25 mouse cellular contexts compared by ENCODE assay signal in genomic region chr14:46575414-46575813, GRCm38 (mm10).
DNase-seq lines count a peak whose midpoint lies in the region; ATAC-seq lines count a peak whose summit lies in the region.
"Had no signal": no experiment of that assay in that cellular context is flagged by ENCODE, and none has a peak within 500 bp of the region (broad histone marks: within the 10 kb centered on the region; RNA-seq: fewer than 3 reads in every experiment).

No protein-coding gene starts in this region.

- 0 out of 2 replicates have a peak, but pooled peaks cover 7% of the 10 kb centered on the region for H3K4me1 ChIP-seq in kidney, embryonic 16.5 days (ENCODE audit: insufficient read depth, low read length)
- peaks cover 45% of the 10 kb centered on the region for H3K4me1 ChIP-seq in embryonic facial prominence, embryonic 10.5 days
- H3K4me1 ChIP-seq: midbrain, embryonic 12.5 days; neural tube, embryonic 15.5 days had no signal

- no peak overlapping the region for H3K4me2 ChIP-seq in kidney, embryonic 16.5 days (replicated peaks; ENCODE audit: low read depth, low read length)
- H3K4me2 ChIP-seq: hindbrain, embryonic 14.5 days; liver, embryonic 11.5 days; midbrain, embryonic 12.5 days; neural tube, embryonic 15.5 days had no signal

- no peak overlapping the region for H3K4me3 ChIP-seq in kidney, embryonic 16.5 days (ENCODE audit: low read length)
- no peak overlapping the region for H3K4me3 ChIP-seq in embryonic facial prominence, embryonic 10.5 days
- H3K4me3 ChIP-seq: heart, adult 2 months; midbrain, embryonic 12.5 days; neural tube, embryonic 15.5 days had no signal

- H3K9me3 ChIP-seq in kidney, embryonic 16.5 days (ENCODE audit: low read length) = no peaks in the 10 kb centered on the region
- H3K9me3 ChIP-seq in embryonic facial prominence, embryonic 10.5 days = no peaks in the 10 kb centered on the region
- H3K9me3 ChIP-seq: G1E; midbrain, embryonic 12.5 days; neural tube, embryonic 15.5 days had no signal

- ATAC-seq in kidney, embryonic 16.5 days (ENCODE audit: low FRiP score, low TSS enrichment) = peak; percentile 60
- ATAC-seq in inflammation-experienced regulatory T-cells, adult 6 months = no peak
- ATAC-seq: forebrain, postnatal 0 days; Patski had no signal

- 48% methylated on average over 3 of the region's 3 CpGs for WGBS in kidney, embryonic 16.5 days
- WGBS in embryonic facial prominence, embryonic 10.5 days = 42% methylated on average over 3 of the region's 3 CpGs

- no peaks in the 10 kb centered on the region for H3K27me3 ChIP-seq in kidney, embryonic 16.5 days (ENCODE audit: insufficient read depth, low read length)
- H3K27me3 ChIP-seq in embryonic facial prominence, embryonic 10.5 days (replicated peaks; ENCODE audit: low read depth, poor library complexity, severe bottlenecking) = peaks cover 17% of the 10 kb centered on the region; the same call in 1 of the 2 replicates
- H3K27me3 ChIP-seq: CH12.LX; midbrain, embryonic 12.5 days; neural tube, embryonic 15.5 days; Patski had no signal

- no peak for DNase-seq in kidney, postnatal 4 days
- DNase-seq in embryonic facial prominence, embryonic 10.5 days (ENCODE audit: low spot score) = peak; percentile 43
- DNase-seq in forelimb bud, embryonic 11.5 days (ENCODE audit: low read depth, low spot score) = peak; percentile 52
- DNase-seq in yolk sac, embryonic 10.5 days (ENCODE audit: low spot score) = peak; percentile 34
- DNase-seq in adrenal gland, postnatal 14 days = no peak
- DNase-seq: B cell, adult 2 months; cerebellum, adult 11-12 months; cerebellum, postnatal 10 days; forebrain, postnatal 0 days; gastrocnemius, postnatal 25 days; heart, adult 2 months; kidney, adult 9 months; layer of hippocampus, postnatal 36 days; lung, adult 2 months; lung, postnatal 14 days had no signal

- no peaks in the 10 kb centered on the region for H3K36me3 ChIP-seq in kidney, embryonic 16.5 days (ENCODE audit: insufficient read depth, low read length)
- no peaks in the 10 kb centered on the region for H3K36me3 ChIP-seq in embryonic facial prominence, embryonic 10.5 days (replicated peaks)
- H3K36me3 ChIP-seq: G1E; midbrain, embryonic 12.5 days; neural tube, embryonic 15.5 days had no signal

- H3K27ac ChIP-seq in kidney, embryonic 16.5 days (ENCODE audit: low read length) = peak overlapping the region; percentile 30
- peak overlapping the region; percentile 57 for H3K27ac ChIP-seq in embryonic facial prominence, embryonic 10.5 days (replicated peaks)
- H3K27ac ChIP-seq: heart, adult 2 months; hindbrain, embryonic 14.5 days; midbrain, embryonic 12.5 days; neural tube, embryonic 15.5 days; stomach, postnatal 0 days had no signal

- H3K9ac ChIP-seq in kidney, embryonic 16.5 days (replicated peaks; ENCODE audit: low read length) = no peak overlapping the region
- H3K9ac ChIP-seq: forebrain, postnatal 0 days; hindbrain, embryonic 14.5 days; midbrain, embryonic 12.5 days; neural tube, embryonic 15.5 days had no signal

Comparison
In these comparisons a context has a peak if more than half of its experiments do, and no peak if none do; other contexts are left out.
1. DNase-seq: peak in embryonic facial prominence, embryonic 10.5 days (single experiment), forelimb bud, embryonic 11.5 days (single experiment) and yolk sac, embryonic 10.5 days (single experiment); none in kidney, postnatal 4 days (0 of 2) and adrenal gland, postnatal 14 days (single experiment).